Mouse (Mus musculus) stomach, postnatal 0 days (tissue): Measurements from ENCODE around the gene Gck.

Experiments
- CTCF ChIP-seq: IDR thresholded peaks from 2 replicates; pipeline ENCODE4 v1.5.1; 2016; ENCODE audit warnings: antibody characterized with exemption, low read depth, mild to moderate bottlenecking, moderate library complexity
- EP300 ChIP-seq: optimal IDR thresholded peaks from 2 replicates; pipeline ENCODE3; 2016; ENCODE audit warnings: antibody characterized with exemption

DNA sequence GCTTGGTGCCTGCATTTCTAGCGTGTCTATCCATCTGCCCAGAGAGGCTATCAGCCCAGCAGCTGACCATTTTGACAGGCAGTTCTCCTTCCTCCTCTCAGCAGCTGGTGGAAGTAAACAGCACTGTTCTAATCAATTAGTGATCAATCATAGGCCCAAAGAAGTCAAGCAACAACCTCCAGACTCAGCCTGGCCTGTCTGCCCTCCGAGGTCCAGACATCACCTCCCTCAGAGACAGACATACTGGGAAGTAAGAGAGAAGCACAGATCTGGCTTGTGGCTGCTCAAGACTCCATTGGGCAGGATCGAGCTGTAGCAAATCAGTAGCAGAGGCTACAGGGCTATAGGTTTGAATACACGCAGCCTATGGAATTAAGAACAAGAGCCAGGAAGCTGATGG lies 2.1 kb downstream of the Gck start:
- TF ChIP-seq CTCF (no peak), EP300 (no peak)
